Mouse (Mus musculus) v-Abl transformed pro-B cells (cell line): Measurements from ENCODE around the gene Palm2.

Experiments
- in situ Hi-C, 2 experiments: fragments of 400-800 bp; cut with MboI; formaldehyde crosslinking; loops; one replicate each; pipeline ENCODE4 v1.15.1; 2025; ENCODE audit not compliant: unreplicated experiment in 2 of 2

The Palm2 gene

DNA sequence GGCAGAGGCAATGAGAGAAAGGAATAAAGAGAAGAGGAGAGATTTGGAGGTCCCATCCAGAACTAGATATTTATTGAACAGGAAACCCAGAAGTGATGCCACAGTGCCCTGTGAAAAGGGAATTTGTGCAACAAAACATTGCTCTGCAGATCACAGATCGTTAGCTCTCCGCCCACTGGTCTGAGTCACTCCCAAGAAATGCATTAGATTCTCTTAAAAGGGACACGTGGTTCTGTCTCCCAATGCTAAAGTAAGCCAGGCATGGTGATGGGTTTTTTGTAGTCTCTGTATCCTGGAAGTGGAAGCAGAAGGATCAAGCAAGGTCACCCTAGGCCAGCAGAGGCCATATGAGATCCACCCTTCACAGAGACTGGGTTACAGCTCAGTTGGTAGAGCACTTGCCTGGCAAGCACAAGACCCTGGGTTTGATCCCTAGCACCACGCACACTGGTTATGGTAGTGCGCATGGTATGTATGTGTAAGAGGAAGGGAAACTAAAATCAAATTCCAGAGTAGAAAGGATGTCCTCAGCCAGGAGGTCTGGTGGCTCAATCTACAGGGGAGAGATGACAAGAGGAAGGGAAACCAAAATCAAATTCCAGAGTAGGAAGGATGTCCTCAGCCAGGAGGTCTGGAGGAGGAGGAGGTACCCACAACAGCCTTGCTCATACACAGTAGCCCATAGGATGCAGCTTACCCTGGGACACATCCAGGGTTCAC is 218.3 kb downstream of the Palm2 start:
- in situ Hi-C loops = loop anchor here in 1 of 2 experiments (25.0 kb wide), 1 partner anchor 585 kb away; no protein-coding TSS in a partner anchor

DNA sequence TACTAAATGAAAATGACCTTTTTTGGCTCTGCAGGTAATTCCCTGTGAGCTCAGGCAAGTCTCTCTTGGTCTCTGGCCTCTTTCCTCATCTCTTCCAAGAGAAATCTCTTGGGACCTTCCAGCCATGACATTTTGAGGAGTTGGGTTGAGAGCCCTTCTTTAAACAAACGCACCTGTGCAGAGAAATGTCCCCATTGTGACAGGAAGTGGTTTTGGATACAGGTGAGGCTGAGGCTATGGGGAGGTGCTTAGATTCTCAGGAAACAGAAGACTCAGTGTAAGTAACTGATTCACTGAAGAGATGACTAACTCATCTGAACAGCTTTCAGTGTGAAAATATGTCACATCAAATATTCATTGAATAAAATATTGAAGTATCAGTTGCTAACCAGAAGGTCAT is 221.9 kb downstream of the Palm2 start:
- in situ Hi-C loops = loop anchor here in 1 of 2 experiments (25.0 kb wide), 1 partner anchor 581 kb away; no protein-coding TSS in a partner anchor

DNA sequence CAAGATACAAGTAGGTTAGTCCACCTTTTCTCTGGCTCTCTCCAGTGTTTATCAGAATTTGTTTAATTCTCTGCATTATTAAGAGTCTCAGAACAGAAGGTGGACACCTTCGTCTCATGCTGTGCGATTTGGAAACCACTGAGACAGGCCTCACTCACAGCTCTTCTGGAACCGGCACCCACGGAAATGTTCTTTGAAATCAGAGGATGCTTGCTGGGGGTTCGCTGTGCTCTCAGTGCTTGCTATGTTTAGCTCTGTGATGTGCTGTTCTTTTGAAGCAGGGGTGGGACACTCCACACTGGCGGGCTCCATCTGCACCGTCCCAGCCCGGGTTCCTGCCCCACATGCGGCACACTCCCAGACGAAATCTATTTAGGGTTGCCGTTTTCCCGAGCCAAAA is 222.3 kb downstream of the Palm2 start:
- in situ Hi-C loops = loop anchor here in 1 of 2 experiments (25.0 kb wide), 1 partner anchor 581 kb away; no protein-coding TSS in a partner anchor

DNA sequence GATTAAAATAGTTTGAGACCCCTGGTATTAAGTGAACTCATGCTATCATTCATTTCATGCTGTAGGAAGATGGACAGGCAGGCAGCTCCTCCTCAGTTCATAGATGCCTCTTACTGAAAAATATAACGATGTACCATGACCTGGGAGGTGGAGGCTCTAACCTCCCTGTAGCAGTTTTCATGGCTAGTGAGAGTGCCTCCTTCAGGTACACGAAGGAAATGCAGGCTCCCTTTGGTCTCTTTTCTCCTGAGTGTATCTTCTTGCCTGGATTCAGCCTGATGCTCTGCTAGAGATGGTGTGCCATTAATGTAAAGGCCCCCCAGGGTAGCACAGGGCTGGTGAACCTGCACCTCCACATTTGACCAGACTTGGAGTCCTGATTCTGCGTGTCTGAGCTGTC is 222.8 kb downstream of the Palm2 start:
- in situ Hi-C loops = loop anchor here in 1 of 2 experiments (25.0 kb wide), 1 partner anchor 580 kb away; no protein-coding TSS in a partner anchor

DNA sequence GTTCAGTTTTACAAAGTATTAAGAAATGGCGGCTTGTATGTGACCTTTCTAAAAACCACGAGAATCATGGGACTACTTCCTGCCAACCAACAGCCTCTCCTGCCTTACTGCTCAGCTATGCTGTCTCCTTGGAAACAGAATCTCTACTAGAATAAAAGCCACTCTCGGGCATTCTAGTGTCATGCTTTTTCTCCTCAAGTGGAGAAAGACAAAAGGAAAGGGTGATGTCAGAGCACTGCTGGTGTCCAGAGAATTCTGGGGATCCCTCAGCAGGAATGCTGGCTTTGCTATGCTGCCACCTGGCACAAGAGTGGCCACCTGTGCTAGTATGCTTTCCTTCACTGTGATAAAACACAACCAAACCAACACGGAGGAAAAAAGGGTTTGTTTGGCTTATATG is 226.4 kb downstream of the Palm2 start:
- in situ Hi-C loops = loop anchor here (10.0 to 25.0 kb wide), 2 partner anchors 577 to 584 kb away; no protein-coding TSS in a partner anchor

DNA sequence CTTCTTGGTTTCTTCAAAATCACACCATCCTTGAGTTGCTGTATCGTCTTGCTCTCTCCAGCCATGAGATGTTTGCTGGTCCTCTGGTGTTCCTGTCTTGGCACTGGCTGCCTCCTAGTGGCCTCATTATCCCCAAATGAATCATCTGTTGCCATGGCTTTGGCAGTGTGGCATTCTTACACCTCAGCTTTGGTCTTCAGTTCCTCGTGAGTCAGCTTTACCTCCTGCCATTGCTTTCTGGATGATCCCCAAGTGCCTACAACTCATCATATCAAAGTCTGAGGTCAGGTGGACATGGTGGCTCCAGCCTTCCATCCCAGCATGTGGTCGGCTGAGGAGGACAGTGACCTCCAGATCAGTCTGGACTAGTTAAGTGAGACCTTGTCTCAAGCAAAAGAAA is 232.1 kb downstream of the Palm2 start:
- in situ Hi-C loops = loop anchor here (10.0 to 25.0 kb wide), 2 partner anchors 571 to 579 kb away; no protein-coding TSS in a partner anchor

DNA sequence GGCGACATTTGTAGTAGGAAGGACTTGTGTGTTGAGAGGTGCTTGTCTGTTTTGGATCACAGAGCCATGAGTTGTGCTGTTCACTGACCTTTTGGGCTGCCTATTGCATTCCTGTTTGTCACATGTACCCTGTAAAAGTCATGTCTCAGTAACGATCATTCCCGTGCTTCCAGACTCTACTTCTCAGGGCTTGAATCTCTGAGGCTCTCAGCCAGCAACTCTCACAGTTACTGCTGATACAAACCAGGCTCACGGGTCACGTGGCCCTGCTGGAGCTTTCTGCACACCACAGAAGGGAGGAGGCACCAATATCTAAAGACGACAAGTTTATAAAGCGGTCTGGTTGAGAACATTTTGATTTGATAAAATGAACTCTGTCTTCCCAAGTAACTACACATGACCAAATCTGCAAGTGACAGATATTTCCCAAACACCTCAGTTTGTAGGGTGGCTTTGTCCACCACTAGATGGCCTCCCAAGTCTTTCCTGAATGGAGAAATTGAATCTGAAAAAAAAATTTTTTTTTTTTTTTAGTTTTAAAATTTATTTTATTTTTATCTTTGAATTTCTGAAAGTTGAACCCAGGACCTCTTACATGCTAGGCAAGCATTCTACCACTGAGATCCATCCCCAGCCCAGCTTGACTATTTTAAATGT is 236.9 kb downstream of the Palm2 start:
- in situ Hi-C loops = loop anchor here (5.0 to 25.0 kb wide), 6 partner anchors 51 to 566 kb away; no protein-coding TSS in a partner anchor

DNA sequence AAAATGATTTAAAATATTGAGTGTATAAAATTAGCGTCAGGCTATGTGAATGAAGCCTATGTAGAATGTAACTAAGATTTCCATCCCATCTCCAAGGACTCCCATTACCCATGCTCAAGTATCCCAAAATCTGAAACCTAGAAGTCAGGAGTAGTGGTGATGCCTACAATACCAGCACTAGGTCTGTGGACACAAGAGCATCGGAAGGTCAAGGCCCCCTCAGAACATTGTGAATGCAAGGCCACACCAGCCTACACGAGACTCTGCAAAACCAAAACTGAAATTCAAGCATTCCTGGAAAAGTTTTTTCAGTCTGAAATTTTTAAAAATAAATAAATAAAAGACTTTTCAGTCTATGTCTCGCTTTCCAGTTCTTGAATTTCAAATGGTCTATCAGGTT is 238.5 kb downstream of the Palm2 start:
- in situ Hi-C loops = loop anchor here (5.0 to 25.0 kb wide), 6 partner anchors 50 to 565 kb away; no protein-coding TSS in a partner anchor

DNA sequence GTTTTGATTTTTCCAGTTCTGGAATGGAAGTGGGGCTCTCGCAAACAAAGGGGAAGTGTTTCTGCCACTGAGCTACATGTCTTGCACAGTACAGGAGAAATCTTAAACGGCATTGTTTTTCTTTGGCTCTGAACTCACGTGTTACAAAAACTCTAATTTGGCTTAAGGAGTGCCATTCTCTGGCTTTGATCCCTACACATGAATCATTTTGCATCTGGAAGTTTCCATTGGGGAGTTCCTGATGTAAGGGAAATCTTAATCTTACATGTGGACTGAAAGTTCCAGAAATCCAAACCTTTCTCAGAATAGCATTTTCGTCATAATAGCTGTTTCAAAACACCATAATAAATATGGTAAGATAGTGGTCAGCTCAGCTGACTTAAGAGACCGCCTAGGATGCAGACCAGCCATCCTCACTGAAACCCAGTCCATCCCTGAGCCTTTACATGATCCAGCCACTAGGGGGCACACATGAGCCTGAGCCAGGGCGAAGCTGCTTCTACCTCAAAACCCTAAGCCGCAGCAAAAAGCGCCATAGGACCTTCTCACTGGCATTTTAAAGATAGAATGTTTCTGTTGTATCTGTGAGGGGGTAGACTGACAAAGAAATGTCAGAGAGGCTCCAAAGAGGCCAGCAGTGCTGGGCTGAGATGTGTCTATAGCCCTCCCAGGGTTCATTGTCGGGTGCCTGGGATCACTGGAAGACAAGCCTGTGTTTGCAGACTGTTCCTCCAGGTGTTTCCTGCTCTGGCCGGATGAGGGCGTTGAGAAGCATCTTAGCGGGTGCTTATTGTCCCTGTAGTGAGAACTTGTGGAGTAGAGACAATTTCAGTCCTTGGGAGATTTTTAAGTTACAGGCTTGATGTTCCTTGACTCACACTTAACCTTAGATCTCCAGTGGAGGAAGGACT is 239.2 kb downstream of the Palm2 start:
- in situ Hi-C loops = loop anchor here (5.0 to 25.0 kb wide), 6 partner anchors 49 to 564 kb away; no protein-coding TSS in a partner anchor

DNA sequence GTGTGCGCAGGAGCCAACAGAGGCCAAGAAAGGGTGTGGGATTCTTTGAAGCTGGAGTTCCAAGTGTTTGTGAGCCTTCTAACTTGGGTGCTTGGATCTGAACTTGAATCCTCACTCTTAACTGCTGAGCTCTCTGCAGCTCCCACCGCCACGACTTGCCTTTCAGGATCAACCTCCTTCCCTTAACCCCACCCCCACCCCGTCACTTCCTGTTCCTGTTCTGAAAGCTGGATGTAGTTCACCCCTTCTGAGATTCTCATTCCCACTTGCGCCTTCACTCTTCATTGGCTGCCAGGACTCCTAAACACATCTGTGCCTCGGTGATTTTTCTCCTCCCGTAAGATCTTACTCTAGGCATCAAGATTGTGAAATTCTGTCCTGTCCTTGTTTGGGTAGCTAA is 240.3 kb downstream of the Palm2 start:
- in situ Hi-C loops = loop anchor here (5.0 to 25.0 kb wide), 6 partner anchors 48 to 563 kb away; no protein-coding TSS in a partner anchor

DNA sequence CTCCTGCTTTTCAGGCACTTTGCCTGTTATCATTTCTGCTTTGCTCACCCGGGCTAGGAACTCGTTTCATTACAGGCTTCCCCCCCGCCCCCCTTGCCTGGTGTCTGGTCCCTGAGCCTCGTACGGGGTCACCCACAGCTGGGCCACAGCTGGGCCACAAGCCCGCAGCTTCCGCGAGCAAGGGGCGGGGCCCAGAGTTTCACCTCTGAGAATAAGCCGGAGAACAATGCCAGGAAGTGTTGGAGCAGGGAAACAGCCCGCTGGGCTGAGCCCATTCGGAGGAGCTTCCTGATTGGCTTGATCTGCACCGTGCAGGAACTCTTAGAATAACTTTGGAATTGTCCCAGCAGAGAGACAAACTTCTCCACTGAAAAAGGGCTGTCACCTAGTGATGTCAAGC is 241.3 kb downstream of the Palm2 start:
- in situ Hi-C loops = loop anchor here (5.0 to 25.0 kb wide), 3 partner anchors 47 to 613 kb away; no protein-coding TSS in a partner anchor

DNA sequence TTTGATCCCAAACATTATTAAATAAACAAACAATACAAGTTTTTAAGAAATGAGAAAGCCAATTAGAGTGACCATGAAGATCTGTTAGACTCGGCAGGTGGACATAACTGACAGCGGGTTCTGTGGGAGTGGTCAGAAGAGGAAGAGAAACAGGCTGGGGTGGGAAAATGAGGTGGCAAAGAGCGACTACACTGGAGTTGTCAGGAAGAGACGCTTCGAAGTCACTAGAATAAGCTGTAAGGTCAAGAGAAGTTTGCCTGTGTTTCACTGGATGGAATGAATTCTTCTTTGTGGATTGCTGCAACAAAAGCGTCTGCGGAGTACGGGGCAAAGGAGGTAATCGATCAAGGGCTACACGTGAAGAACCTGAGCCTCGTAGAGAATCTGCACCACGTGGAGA is 243.9 kb downstream of the Palm2 start:
- in situ Hi-C loops = loop anchor here (5.0 to 25.0 kb wide), 3 partner anchors 44 to 616 kb away; no protein-coding TSS in a partner anchor

DNA sequence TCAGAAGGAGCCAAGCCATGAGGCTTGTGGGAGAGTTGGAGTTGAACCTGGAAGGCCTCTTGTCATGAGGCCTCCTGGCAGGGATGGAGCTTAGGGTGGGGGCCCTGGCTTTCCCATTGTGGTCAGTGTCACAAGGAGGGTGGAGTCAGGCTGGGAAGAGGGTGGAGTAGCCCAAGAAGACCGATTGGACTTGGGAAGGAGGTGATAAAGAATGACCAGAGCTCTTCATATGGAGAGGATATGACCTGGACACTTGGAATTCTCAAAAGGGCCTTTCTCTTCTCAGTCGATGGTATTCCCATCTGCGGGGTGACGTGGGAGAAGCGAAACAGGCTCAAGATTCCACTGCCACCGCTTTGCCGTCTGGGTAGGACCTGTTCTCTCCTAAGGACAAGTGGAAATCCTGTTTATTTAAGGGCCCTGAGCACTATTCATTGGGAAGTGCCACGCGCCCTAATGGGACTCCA is 245.0 kb downstream of the Palm2 start:
- in situ Hi-C loops = loop anchor here (5.0 to 25.0 kb wide), 3 partner anchors 43 to 617 kb away; no protein-coding TSS in a partner anchor

DNA sequence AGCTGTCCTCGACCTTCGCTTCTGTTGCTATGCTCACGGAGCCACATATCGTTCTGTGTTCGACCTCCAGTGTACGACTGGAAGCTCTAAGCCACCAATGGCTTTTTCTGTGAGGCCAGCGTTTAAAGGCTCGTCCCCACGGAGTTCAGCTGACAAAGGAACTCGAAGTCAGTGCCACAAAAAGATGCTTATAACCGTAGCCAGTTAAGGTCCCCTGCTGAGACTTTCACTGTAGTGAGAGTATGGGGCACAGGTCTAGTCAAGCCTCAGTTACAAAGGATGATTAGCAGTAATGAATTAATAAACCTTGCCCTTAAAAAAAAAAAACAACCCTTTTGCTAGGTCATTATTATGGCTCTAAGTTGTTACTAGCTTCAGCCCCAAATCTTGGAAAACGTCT is 246.1 kb downstream of the Palm2 start:
- in situ Hi-C loops = loop anchor here in 1 of 2 experiments (25.0 kb wide), 1 partner anchor 618 kb away; no protein-coding TSS in a partner anchor

DNA sequence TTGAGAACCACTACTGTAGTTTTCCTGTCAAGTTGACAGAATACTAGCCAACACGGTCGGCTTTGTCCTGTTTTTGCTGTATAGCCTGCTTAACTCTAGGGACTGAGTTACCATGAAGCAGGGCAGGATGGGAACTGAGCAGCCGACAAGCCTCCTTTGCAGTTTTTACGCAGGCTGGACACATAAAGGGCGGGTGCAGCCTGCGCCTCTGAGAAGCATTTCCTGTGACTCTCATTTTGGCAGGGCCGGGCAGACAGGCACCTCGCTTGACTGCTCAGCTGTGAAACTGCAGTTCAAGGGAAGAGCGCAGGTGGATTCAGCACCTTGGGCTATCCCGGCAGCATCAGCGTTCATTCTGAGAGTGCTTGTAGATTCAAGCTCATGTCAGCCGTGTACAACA is 247.5 kb downstream of the Palm2 start:
- in situ Hi-C loops = loop anchor here in 1 of 2 experiments (25.0 kb wide), 1 partner anchor 619 kb away; no protein-coding TSS in a partner anchor

DNA sequence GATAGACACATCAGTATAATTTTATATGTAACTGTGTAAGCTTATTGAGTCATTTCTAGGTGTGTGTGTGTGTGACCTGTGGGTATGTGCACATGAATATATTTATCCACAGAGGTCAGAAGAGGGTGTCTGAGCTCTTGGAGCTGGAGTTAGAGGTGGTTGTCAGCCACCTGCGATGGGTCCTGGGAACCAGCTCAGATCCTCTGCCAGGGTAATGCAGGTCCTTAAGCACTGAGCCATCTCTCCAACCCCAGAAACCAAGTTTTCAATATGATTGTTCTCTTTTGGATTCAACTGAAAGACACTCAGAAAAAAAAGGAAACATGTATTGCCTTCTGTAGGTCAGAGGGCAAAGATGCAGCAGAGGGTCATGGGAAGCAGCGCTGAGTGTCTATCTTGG is 248.3 kb downstream of the Palm2 start:
- in situ Hi-C loops = loop anchor here in 1 of 2 experiments (25.0 kb wide), 1 partner anchor 620 kb away; no protein-coding TSS in a partner anchor

DNA sequence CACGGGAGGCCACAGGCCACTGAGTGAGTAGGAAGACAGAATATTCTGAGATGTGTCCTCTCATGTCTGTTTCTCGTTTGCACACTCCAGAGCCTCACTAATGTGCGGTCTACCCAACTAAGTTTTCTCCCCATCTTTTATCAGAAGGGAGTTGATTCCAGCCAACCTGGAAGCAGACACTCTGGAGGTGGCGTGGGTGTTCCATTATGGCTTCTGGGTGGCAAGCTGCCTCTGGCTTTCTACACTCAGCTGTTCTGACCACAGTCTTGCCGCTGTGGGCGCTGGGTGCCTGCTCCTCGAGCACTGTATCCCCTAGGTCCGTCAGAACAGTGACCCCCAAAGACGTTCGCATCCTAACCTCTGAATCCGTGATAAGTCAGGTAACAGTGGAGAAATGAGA is 248.9 kb downstream of the Palm2 start:
- in situ Hi-C loops = loop anchor here in 1 of 2 experiments (25.0 kb wide), 1 partner anchor 621 kb away; no protein-coding TSS in a partner anchor

DNA sequence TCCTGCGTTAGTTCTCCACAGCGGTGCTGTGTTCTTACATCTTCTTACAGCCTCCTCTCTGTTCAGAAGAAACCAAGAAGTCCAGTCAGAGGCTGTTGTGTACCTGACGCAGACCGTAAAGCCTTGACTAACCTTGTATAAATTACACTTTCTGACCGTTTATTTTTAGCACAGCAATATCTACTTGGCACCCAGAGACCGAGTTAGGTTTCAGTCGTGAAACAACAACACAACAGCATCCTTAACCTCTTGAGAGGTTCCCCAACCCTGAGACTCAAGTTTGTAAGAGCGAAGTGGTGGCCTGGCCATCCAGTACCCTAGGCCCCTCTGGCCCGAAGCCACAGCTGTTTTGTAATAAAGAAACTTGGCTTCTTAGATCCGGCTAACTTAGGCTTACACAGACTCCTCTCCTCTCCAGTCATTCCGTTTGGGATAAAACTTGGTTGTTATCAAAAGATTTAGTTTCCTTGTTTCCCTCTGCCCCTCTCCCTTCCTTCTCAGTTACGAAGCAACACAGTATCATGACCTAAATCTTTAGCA is 250.7 kb downstream of the Palm2 start:
- in situ Hi-C loops = loop anchor here in 1 of 2 experiments (25.0 kb wide), 1 partner anchor 622 kb away; no protein-coding TSS in a partner anchor

DNA sequence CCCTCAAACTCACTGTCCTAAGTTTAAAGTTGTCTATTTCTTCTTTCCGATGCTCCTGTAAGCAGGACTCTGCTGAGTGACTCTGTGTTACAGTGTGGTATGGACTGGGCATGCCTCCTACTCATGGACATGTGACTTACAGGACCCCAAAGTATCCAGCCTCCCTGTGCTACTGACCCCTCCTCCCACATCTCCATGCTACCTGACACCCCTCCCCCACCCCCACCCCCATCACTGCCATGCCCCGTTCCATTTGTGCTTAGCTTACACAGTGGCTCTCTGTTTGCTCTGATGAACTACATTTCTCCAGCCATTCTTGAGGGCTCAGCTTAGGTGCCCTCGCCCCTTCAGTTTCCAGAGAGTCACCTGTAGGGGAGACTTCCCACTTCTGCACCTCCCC is 252.7 kb downstream of the Palm2 start:
- in situ Hi-C loops = loop anchor here in 1 of 2 experiments (25.0 kb wide), 1 partner anchor 624 kb away; no protein-coding TSS in a partner anchor
